Mouse (Mus musculus) cerebellum, postnatal 25 days (tissue): ENCODE results near the gene Olfr845.

Experiments
- DNase-seq, 2 experiments: peaks; one replicate each; pipeline ENCODE4 v3.0.0; 2021; ENCODE audit warnings: mixed read lengths in 2 of 2

Olfr845 gene

GRCm38 (mm10) chr9:19336157-19336556 lies at the start of gene Olfr845:
TSS of gene Olfr845 (plus strand) at chr9:19336457.
- no peak for DNase-seq

GRCm38 (mm10) chr9:19316047-19316446 lies 20.2 kb upstream of the Olfr845 start, which contains the start of gene Olfr844:
TSS of gene Olfr844 (plus strand) at chr9:19316347.
- DNase-seq = no peak

- DNase-seq = no peak
Measured at GRCm38 (mm10) chr9:19363905-19364304, 27.6 kb downstream of the Olfr845 start, which contains the start of gene Olfr846. TSS of gene Olfr846 (minus strand) at chr9:19364005.

- DNase-seq = no peak
Measured at GRCm38 (mm10) chr9:19378569-19378968, 42.3 kb downstream of the Olfr845 start, which contains the start of gene Olfr847. TSS of gene Olfr847 (minus strand) at chr9:19378669.
